Mouse (Mus musculus) hindbrain, embryonic 13.5 days (tissue): ENCODE measurements at regions not wholly inside any gene's neighbourhood (a gene's known extent, or its start where the extent isn't known, plus 50 kb on each side); places are given as distances from the start of the nearest gene placed in this dataset.

Source experiments
- ATAC-seq: fragments of 200-750 bp; cut with Nextera tagmentation; 2 replicates; pipeline ENCODE4 v1.8.0; 2017; ENCODE audit warnings: moderate TSS enrichment; ENCODE audit not compliant: low FRiP score
- H3K27ac ChIP-seq: fragments of 300-500 bp; sonication (generic); 2 replicates; pipeline ENCODE4 v1.5.1; 2015; ENCODE audit warnings: inconsistent platforms, mild to moderate bottlenecking, moderate library complexity
- H3K27me3 ChIP-seq: fragments of 300-500 bp; sonication (generic); 2 replicates; pipeline ENCODE4 v1.6.1; 2015; ENCODE audit warnings: mild to moderate bottlenecking, inconsistent platforms
- H3K36me3 ChIP-seq: fragments of 300-500 bp; sonication (generic); 2 replicates; pipeline ENCODE4 v1.6.1; 2015; ENCODE audit warnings: mild to moderate bottlenecking, inconsistent platforms
- H3K4me1 ChIP-seq: fragments of 300-500 bp; sonication (generic); replicated peaks from 2 replicates; pipeline ENCODE4 v1.6.1; 2015; ENCODE audit warnings: inconsistent platforms
- H3K4me2 ChIP-seq: fragments of 300-500 bp; sonication (generic); 2 replicates; pipeline ENCODE4 v1.6.1; 2015; ENCODE audit warnings: inconsistent platforms, mild to moderate bottlenecking, moderate library complexity
- H3K4me3 ChIP-seq: fragments of 300-500 bp; sonication (generic); 2 replicates; pipeline ENCODE4 v1.5.1; 2015; ENCODE audit warnings: mild to moderate bottlenecking, inconsistent platforms
- H3K9ac ChIP-seq: fragments of 300-500 bp; sonication (generic); 2 replicates; pipeline ENCODE4 v1.6.1; 2015; ENCODE audit warnings: mild to moderate bottlenecking, inconsistent platforms
- H3K9me3 ChIP-seq: fragments of 300-500 bp; sonication (generic); 2 replicates; pipeline ENCODE4 v1.6.1; 2016; ENCODE audit warnings: inconsistent platforms
- WGBS: fragments of 180-500 bp; shearing (Covaris S2); methylation state at CpG from one replicate; pipeline ENCODE4 v1.1.7; 2015; 5-methylcytosine and 5-hydroxymethylcytosine counted together

DNA sequence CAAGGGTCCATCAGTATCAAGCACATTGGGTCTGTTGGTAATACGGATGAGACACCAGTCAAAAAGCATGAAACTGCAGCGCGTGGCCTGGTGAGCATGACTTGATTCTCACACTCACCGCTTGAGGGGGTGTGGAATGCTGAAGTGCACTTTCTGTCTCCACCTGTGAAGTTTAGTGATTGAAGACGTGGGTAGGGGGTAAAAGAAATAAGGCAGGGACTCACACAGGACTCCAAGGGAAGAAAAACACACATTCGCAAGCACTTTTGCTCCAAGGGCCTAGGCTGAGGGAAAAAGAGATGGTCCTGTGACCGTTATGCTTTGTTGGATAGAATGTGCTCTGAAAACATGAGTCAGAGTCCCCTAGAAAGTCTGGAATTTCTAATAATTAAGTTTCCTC is 366.6 kb upstream of the Arid1b start:
- Histone ChIP-seq H3K4me2 (no peak overlapping the region), H3K27ac (no peak overlapping the region), H3K36me3 (no peaks in the 10 kb centered on the region), H3K9me3 (no peaks in the 10 kb centered on the region), H3K4me3 (no peak overlapping the region), H3K4me1 (no peaks in the 10 kb centered on the region), H3K27me3 (no peaks in the 10 kb centered on the region), H3K9ac (no peak overlapping the region)
- WGBS = 83% methylated on average over 7 of the region's 7 CpGs
- ATAC-seq = no peak

DNA sequence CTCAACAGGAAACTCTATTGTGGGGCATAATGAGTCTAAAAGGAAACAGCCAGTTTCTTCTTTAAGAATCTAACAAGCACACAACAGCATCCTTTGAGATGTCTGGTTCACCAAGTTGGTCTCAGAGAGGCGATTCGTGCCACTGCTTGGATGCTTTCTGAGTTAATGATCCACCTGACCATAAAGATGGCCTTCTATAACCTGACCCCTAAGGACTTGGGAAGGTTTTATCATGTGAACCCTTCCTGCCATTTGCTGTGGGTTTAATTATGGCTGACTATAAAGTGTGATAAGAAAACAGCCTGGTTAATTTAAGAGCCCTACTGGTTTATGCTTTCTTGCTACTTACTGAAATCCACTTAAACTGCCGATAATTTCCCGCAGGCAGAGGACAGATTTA is 363.0 kb upstream of the Arid1b start:
- H3K4me1 ChIP-seq = no peaks in the 10 kb centered on the region
- no peak overlapping the region for H3K4me3 ChIP-seq
- 86% methylated on average over 4 of the region's 4 CpGs for WGBS
- no peaks in the 10 kb centered on the region for H3K36me3 ChIP-seq
- no peak overlapping the region for H3K27ac ChIP-seq
- H3K9me3 ChIP-seq = no peaks in the 10 kb centered on the region
- no peaks in the 10 kb centered on the region for H3K27me3 ChIP-seq
- no peak overlapping the region for H3K4me2 ChIP-seq
- no peak for ATAC-seq
- no peak overlapping the region for H3K9ac ChIP-seq

DNA sequence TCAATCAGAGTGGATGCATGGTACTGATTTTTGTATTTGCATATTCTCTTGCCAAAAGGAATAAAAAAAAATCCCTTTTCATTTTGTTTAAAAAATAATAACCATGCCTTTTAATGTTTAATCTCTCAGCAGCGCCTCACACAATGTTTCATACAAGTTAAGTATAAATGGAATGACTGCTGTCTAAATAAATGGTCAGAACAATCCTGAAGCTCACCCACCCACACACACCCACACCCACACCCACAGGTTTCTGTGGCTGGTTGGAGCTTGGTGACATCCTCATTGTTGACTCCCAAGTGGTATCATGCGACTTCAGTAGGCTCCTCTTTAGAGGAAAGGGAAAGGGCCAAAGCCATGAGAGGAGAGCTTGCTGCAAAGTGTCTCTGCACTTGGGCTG is 361.6 kb upstream of the Arid1b start:
- no peak for ATAC-seq
- WGBS = 98% methylated on average over 2 of the region's 2 CpGs
- H3K4me1 ChIP-seq = no peaks in the 10 kb centered on the region
- H3K27me3 ChIP-seq = no peaks in the 10 kb centered on the region
- H3K27ac ChIP-seq = no peak overlapping the region
- H3K36me3 ChIP-seq = no peaks in the 10 kb centered on the region
- no peak overlapping the region for H3K9ac ChIP-seq
- H3K9me3 ChIP-seq = no peaks in the 10 kb centered on the region
- no peak overlapping the region for H3K4me3 ChIP-seq
- H3K4me2 ChIP-seq = no peak overlapping the region

DNA sequence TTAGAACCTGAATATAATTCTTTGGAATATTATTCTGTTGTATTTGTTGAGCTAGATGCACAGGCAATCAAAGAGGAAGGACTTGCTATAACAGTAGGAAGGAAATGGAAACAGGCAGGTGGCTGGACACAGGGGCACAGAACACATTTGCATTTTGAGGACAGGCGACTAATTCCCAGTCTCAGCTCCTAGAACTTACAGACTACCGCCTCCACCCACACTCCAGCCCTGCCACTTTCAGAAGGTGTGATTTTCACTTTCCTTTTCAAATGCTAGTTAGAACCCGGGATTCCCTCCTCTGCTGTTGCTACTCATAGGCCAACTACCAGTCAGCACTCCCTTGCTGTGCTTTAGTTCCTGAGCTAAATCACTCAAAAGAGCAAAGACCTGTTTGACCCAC is 360.4 kb upstream of the Arid1b start:
- H3K9me3 ChIP-seq = no peaks in the 10 kb centered on the region; the same call in 1 of the 2 replicates
- WGBS = 66% methylated on average over 3 of the region's 3 CpGs
- no peak for ATAC-seq
- no peak overlapping the region for H3K27ac ChIP-seq
- H3K4me1 ChIP-seq = no peaks in the 10 kb centered on the region
- H3K9ac ChIP-seq = no peak overlapping the region
- no peaks in the 10 kb centered on the region for H3K36me3 ChIP-seq
- H3K4me2 ChIP-seq = no peak overlapping the region
- H3K4me3 ChIP-seq = no peak overlapping the region
- H3K27me3 ChIP-seq = no peaks in the 10 kb centered on the region

DNA sequence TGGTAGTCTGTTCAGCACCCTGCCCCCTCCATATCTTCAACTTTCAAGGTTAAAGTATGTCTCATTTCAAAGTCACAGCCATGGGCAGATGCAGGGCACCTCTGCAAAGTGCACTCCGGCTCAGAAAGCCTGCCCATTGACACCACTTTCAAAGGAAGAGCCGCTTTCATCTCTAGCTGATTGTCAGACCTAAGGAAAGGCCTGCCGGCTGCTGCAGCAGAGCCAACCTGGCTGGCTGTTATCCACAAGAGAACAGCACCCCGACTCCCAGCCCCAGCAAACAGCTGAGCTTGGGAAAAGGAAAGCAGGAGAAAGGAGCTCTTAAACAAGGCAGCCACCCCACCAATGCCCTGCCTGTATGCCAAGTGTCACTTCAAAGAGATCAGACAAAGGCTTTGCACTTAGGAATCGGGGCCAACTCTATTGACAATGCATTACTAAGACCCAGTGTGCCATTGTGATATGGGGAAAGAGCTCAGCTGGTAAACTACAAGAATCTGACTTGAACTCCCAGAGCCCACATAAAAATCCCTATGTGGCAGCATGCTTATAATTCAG is 357.3 kb upstream of the Arid1b start:
- Histone ChIP-seq H3K4me3 (no peak overlapping the region), H3K27ac (no peak overlapping the region), H3K27me3 (no peaks in the 10 kb centered on the region), H3K4me2 (no peak overlapping the region), H3K9ac (no peak overlapping the region), H3K4me1 (no peaks in the 10 kb centered on the region), H3K9me3 (no peaks in the 10 kb centered on the region; the same call in 1 of the 2 replicates), H3K36me3 (no peaks in the 10 kb centered on the region)
- ATAC-seq = no peak
- 32% methylated on average over 5 of the region's 5 CpGs for WGBS

DNA sequence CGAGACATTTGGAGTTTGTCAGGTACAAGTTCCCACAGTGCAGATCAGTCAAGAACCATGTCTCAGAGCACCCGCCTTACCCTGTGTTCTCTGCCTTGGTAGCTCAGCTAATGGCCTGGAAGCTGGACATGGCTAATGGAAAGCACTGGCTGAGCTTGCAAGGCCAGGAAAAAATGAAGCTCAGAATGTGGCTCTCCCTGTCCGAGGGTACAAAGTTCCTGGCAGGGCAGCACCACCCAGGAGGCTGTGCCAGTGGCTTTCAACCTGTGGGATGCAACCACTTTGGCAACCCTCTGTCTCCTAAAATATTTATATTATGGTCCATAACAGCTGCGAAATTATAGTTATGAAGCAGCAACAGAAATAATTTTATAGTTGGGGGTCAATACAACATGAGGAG is 354.6 kb upstream of the Arid1b start:
- no peak for ATAC-seq
- 90% methylated on average over 4 of the region's 4 CpGs for WGBS

DNA sequence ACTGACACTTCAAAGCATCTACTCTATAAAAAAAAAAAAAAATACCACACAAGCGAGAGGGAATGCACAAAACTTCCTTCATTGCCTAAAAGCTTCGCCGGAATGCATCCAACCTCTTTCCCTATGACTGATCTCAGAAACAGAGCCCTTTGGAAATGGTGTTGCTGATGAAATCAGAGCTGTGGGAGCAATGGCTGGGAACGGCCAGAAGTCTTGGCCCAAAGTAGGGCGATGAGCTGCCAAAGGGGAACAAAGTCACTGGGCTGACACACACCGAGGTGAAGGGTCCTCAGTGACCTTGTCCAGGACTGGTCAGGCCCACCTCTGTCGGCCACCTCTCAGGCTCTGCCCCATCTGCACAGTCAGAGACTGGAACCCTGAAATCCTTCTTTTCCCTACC is 353.6 kb upstream of the Arid1b start:
- H3K4me3 ChIP-seq = no peak overlapping the region
- H3K4me1 ChIP-seq = no peaks in the 10 kb centered on the region
- WGBS = 91% methylated on average over 7 of the region's 7 CpGs
- no peak for ATAC-seq
- no peaks in the 10 kb centered on the region; the same call in 1 of the 2 replicates for H3K9me3 ChIP-seq
- no peaks in the 10 kb centered on the region for H3K36me3 ChIP-seq
- no peak overlapping the region for H3K9ac ChIP-seq
- no peak overlapping the region for H3K4me2 ChIP-seq
- no peak overlapping the region for H3K27ac ChIP-seq
- no peaks in the 10 kb centered on the region for H3K27me3 ChIP-seq

More for the DNA sequence above, 354.6 kb upstream of the Arid1b start:
- Histone ChIP-seq H3K9ac (no peak overlapping the region), H3K27ac (no peak overlapping the region), H3K9me3 (no peaks in the 10 kb centered on the region; the same call in 1 of the 2 replicates), H3K4me1 (no peaks in the 10 kb centered on the region), H3K36me3 (no peaks in the 10 kb centered on the region), H3K27me3 (no peaks in the 10 kb centered on the region), H3K4me2 (no peak overlapping the region), H3K4me3 (no peak overlapping the region)

DNA sequence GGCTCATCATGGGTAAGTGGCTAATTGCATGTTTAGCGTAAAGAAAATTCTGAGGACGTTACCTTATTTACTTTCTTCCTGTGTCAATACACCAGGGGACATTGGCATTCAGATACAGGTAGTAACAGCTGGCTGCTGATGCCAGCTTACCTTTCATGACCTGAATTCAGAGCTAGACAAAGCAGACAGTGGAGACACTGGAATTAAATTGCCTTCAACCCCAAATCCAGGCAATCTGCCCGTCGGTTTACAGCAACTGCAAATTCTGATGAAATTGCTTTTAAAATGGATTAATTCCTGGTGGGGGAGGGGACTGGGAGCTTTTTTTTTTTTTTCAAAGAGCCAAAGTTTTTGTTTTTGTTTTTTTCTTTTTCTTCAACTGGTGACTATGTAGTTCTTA is 353.0 kb upstream of the Arid1b start:
- Histone ChIP-seq H3K9me3 (no peaks in the 10 kb centered on the region; the same call in 1 of the 2 replicates), H3K27ac (no peak overlapping the region), H3K4me1 (no peaks in the 10 kb centered on the region), H3K9ac (no peak overlapping the region), H3K4me3 (no peak overlapping the region), H3K36me3 (no peaks in the 10 kb centered on the region), H3K27me3 (no peaks in the 10 kb centered on the region), H3K4me2 (no peak overlapping the region)
- WGBS = 72% methylated on average over 4 of the region's 4 CpGs
- no peak for ATAC-seq

DNA sequence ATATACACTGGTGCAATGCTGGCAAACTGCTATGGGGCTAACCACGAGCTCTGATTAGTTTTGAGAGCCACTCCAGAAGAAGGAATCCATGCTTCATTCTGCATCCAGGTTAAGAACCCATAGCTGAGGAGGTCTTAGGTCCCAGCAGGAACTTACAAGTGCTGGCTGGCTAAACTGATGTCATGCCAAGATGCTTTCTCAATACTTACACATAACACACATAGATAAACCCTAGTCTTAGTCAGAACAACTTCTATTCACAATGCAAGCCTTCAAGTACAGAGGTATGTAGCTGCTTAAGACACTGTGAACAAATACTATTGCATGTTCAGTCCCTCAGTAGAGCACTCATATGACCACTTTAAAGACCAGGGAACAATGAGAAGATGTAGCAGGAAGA is 352.1 kb upstream of the Arid1b start:
- no peak for ATAC-seq
- Histone ChIP-seq H3K9me3 (no peaks in the 10 kb centered on the region; the same call in 1 of the 2 replicates), H3K36me3 (no peaks in the 10 kb centered on the region), H3K27me3 (no peaks in the 10 kb centered on the region), H3K27ac (no peak overlapping the region), H3K4me2 (no peak overlapping the region), H3K9ac (no peak overlapping the region), H3K4me1 (no peaks in the 10 kb centered on the region), H3K4me3 (no peak overlapping the region)
- WGBS = 67% methylated on average over 1 of the region's 1 CpGs

DNA sequence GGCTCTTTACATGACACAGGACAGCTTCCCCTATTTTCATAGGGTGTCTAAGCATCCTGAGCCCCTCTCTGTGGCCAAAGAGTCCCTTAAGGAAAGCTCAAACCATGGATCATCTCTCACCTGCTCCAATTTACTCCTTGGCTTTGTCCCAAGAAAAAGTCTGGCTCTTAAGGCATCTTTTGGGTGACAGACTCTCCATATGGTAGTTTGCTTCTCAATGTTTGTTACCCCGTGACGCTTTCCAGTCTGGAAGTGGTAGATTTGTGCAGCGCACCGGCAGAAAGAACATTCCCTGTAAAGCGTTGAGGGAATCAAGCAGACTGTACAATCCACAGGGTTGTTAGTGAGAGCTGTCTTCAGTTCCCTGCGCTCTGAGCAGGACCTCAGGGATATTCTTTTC is 350.8 kb upstream of the Arid1b start:
- Histone ChIP-seq H3K27me3 (no peaks in the 10 kb centered on the region), H3K4me1 (no peaks in the 10 kb centered on the region), H3K27ac (no peak overlapping the region), H3K4me3 (no peak overlapping the region), H3K9me3 (no peaks in the 10 kb centered on the region; the same call in 1 of the 2 replicates), H3K9ac (no peak overlapping the region), H3K36me3 (no peaks in the 10 kb centered on the region), H3K4me2 (no peak overlapping the region)
- no peak for ATAC-seq
- 93% methylated on average over 6 of the region's 6 CpGs for WGBS

DNA sequence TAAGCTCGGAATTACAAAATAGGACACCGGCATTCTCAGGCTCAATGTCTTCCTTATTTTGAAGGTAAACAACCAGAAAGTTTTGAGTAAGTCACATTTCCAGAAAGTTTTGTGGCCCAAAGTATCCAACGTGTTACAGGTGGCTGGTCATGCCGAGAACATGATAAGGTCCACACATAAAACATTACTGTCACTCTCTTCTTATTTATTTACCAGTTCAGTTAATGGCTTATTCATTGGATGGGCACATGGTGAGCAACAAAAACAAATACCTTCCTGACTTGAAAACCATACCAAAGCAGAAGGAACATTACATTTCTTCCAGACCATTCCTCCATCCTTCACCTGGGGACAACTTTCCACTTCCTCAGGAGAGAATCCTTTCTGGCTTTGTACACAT is 345.5 kb upstream of the Arid1b start:
- H3K4me1 ChIP-seq = no peaks in the 10 kb centered on the region
- no peak overlapping the region for H3K9ac ChIP-seq
- no peak for ATAC-seq
- H3K27me3 ChIP-seq = no peaks in the 10 kb centered on the region
- WGBS = 94% methylated on average over 4 of the region's 4 CpGs
- no peaks in the 10 kb centered on the region for H3K9me3 ChIP-seq
- H3K27ac ChIP-seq = no peak overlapping the region
- no peak overlapping the region for H3K4me2 ChIP-seq
- no peak overlapping the region for H3K4me3 ChIP-seq
- no peaks in the 10 kb centered on the region for H3K36me3 ChIP-seq

DNA sequence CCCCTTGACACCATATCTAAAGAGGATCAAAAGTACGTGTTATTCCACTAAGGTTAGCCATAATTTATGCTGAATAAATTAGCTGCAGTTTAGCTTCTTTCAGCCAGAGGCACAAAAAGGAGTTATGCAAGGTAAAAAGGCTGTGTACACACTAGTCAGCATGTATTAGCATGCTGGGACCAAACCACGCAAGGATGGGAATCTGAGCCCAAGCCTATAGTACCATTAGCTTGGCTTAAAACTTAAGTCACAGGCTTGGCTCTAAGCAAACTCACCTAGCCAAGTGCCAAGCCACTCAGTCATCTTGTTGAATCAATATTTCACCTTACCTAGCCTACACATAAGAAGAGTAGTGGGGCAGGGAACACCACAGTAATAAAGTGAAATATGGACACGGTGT is 339.9 kb upstream of the Arid1b start:
- H3K4me3 ChIP-seq = no peak overlapping the region
- WGBS = 72% methylated on average over 3 of the region's 3 CpGs
- H3K4me1 ChIP-seq = no peaks in the 10 kb centered on the region
- H3K9ac ChIP-seq = no peak overlapping the region
- H3K27me3 ChIP-seq = no peaks in the 10 kb centered on the region
- H3K4me2 ChIP-seq = no peak overlapping the region
- no peak overlapping the region for H3K27ac ChIP-seq
- no peaks in the 10 kb centered on the region for H3K9me3 ChIP-seq
- no peak for ATAC-seq
- H3K36me3 ChIP-seq = no peaks in the 10 kb centered on the region

DNA sequence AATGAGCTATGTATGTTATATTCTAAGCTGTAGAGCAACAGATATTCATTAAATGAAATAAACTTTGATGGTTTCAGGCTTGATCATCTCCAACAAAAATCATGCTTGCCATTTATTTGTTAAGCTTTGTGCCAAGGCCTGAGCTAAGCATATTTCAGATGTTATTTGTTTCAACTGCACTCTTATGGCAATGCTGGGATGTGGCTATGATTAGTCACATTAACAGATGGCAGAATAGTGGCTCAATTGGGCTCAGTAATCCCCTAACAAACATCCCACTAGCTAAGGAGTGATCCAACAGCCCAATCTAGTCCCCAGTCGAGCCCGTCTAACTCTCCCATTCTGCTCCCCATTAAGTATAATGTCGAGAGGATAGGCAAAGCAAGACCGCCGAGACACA is 332.1 kb upstream of the Arid1b start:
- 95% methylated on average over 5 of the region's 5 CpGs for WGBS
- no peak overlapping the region for H3K4me2 ChIP-seq

More for the DNA sequence above, 332.1 kb upstream of the Arid1b start:
- Histone ChIP-seq H3K9ac (no peak overlapping the region), H3K4me1 (no peaks in the 10 kb centered on the region), H3K4me3 (no peak overlapping the region), H3K27me3 (no peaks in the 10 kb centered on the region), H3K9me3 (no peaks in the 10 kb centered on the region), H3K36me3 (no peaks in the 10 kb centered on the region), H3K27ac (no peak overlapping the region)
- ATAC-seq = no peak
